Mouse (Mus musculus): ENCODE measurements around the gene Brd7. TPM values are rescaled to one million over a fixed set of nuclear protein-coding genes. Genes with fewer than 3 reads are reported as not detected.

Gene Brd7
- polyA plus RNA-seq, 1 experiment from 2014 or later = 87.3 TPM

GRCm38 (mm10) chr8:88349046-88349445, 12.9 kb downstream of the Brd7 start:
- no peaks in the 10 kb centered on the region for H3K4me1 ChIP-seq (ENCODE audit: insufficient read depth)
- no peak overlapping the region for H3K27ac ChIP-seq (ENCODE audit: low read depth)
- no peak overlapping the region for H3K9ac ChIP-seq
- H3K36me3 ChIP-seq (ENCODE audit: insufficient read depth) = peaks cover 90% of the 10 kb centered on the region
- H3K9me3 ChIP-seq (ENCODE audit: low read depth, low read length) = no peaks in the 10 kb centered on the region
- no peak overlapping the region for H3K4me2 ChIP-seq
- ATAC-seq (ENCODE audit: insufficient read depth) (no peak), DNase-seq (peak; percentile 40)
- TF ChIP-seq CTCF (IDR thresholded peaks at IDR 0.05; ENCODE audit: low read depth) = no peak
- no peak overlapping the region for H3K4me3 ChIP-seq (ENCODE audit: low read depth, low read length)
- no peaks in the 10 kb centered on the region for H3K27me3 ChIP-seq (ENCODE audit: insufficient read depth, low read length)
- 64% methylated on average over 2 of the region's 2 CpGs for WGBS

GRCm38 (mm10) chr8:88342026-88342425, 20.0 kb downstream of the Brd7 start:
- 88% methylated on average over 4 of the region's 4 CpGs for WGBS
- TF ChIP-seq CTCF (IDR thresholded peaks at IDR 0.05; ENCODE audit: low read depth) = no peak
- no peak for ATAC-seq (ENCODE audit: insufficient read depth)
- H3K27me3 ChIP-seq (ENCODE audit: insufficient read depth, low read length) = no peaks in the 10 kb centered on the region
- H3K4me2 ChIP-seq = no peak overlapping the region
- DNase-seq = no peak
- H3K4me3 ChIP-seq (ENCODE audit: low read depth, low read length) = no peak overlapping the region
- H3K9ac ChIP-seq = no peak overlapping the region
- no peaks in the 10 kb centered on the region for H3K9me3 ChIP-seq (ENCODE audit: low read depth, low read length)
- no peaks in the 10 kb centered on the region for H3K4me1 ChIP-seq (ENCODE audit: insufficient read depth)
- no peak overlapping the region for H3K27ac ChIP-seq (ENCODE audit: low read depth)
- H3K36me3 ChIP-seq (ENCODE audit: insufficient read depth) = peaks cover 95% of the 10 kb centered on the region

- no peak overlapping the region for H3K4me2 ChIP-seq
- no peak overlapping the region for H3K9ac ChIP-seq
- no peaks in the 10 kb centered on the region for H3K9me3 ChIP-seq (ENCODE audit: low read depth, low read length)
- no peak overlapping the region for H3K4me3 ChIP-seq (ENCODE audit: low read depth, low read length)
- DNase-seq (no peak), ATAC-seq (ENCODE audit: insufficient read depth) (no peak)
- TF ChIP-seq CTCF (IDR thresholded peaks at IDR 0.05; ENCODE audit: low read depth) = no peak
- no peaks in the 10 kb centered on the region for H3K27me3 ChIP-seq (ENCODE audit: insufficient read depth, low read length)
- no peaks in the 10 kb centered on the region for H3K4me1 ChIP-seq (ENCODE audit: insufficient read depth)
- WGBS = 80% methylated on average over 2 of the region's 2 CpGs
- no peak overlapping the region for H3K27ac ChIP-seq (ENCODE audit: low read depth)
- H3K36me3 ChIP-seq (ENCODE audit: insufficient read depth) = peaks cover 94% of the 10 kb centered on the region
Observed at GRCm38 (mm10) chr8:88339887-88340695, 21.9 kb downstream of the Brd7 start.

GRCm38 (mm10) chr8:88339221-88339620, 22.8 kb downstream of the Brd7 start:
- no peaks in the 10 kb centered on the region for H3K4me1 ChIP-seq (ENCODE audit: insufficient read depth)
- 35% methylated on average over 3 of the region's 3 CpGs for WGBS
- ATAC-seq (ENCODE audit: insufficient read depth) (no peak; the same call in 1 of the 2 replicates), DNase-seq (peak; percentile 70)
- no peak for TF ChIP-seq CTCF (IDR thresholded peaks at IDR 0.05; ENCODE audit: low read depth)
- H3K9me3 ChIP-seq (ENCODE audit: low read depth, low read length) = no peaks in the 10 kb centered on the region
- peak overlapping the region; percentile 8; the same call in 1 of the 2 replicates for H3K27ac ChIP-seq (ENCODE audit: low read depth)
- no peaks in the 10 kb centered on the region for H3K27me3 ChIP-seq (ENCODE audit: insufficient read depth, low read length)
- no peak overlapping the region for H3K4me2 ChIP-seq
- no peak overlapping the region for H3K9ac ChIP-seq
- H3K36me3 ChIP-seq (ENCODE audit: insufficient read depth) = peaks cover 93% of the 10 kb centered on the region
- H3K4me3 ChIP-seq (ENCODE audit: low read depth, low read length) = no peak overlapping the region

- DNase-seq (no peak), ATAC-seq (ENCODE audit: insufficient read depth) (no peak)
- peaks cover 91% of the 10 kb centered on the region for H3K36me3 ChIP-seq (ENCODE audit: insufficient read depth)
- H3K27me3 ChIP-seq (ENCODE audit: insufficient read depth, low read length) = no peaks in the 10 kb centered on the region
- no peaks in the 10 kb centered on the region for H3K9me3 ChIP-seq (ENCODE audit: low read depth, low read length)
- WGBS = 77% methylated on average over 3 of the region's 3 CpGs
- H3K4me1 ChIP-seq (ENCODE audit: insufficient read depth) = no peaks in the 10 kb centered on the region
- no peak overlapping the region for H3K27ac ChIP-seq (ENCODE audit: low read depth)
- H3K4me2 ChIP-seq = no peak overlapping the region
- H3K4me3 ChIP-seq (ENCODE audit: low read depth, low read length) = no peak overlapping the region
- no peak for TF ChIP-seq CTCF (IDR thresholded peaks at IDR 0.05; ENCODE audit: low read depth)
- H3K9ac ChIP-seq = no peak overlapping the region
Observed at GRCm38 (mm10) chr8:88334975-88335374, 27.0 kb downstream of the Brd7 start.

- H3K9me3 ChIP-seq (ENCODE audit: low read depth, low read length) = no peaks in the 10 kb centered on the region
- H3K4me2 ChIP-seq = no peak overlapping the region
- ATAC-seq (ENCODE audit: insufficient read depth) (no peak), DNase-seq (no peak)
- H3K36me3 ChIP-seq (ENCODE audit: insufficient read depth) = peaks cover 91% of the 10 kb centered on the region
- no peak overlapping the region for H3K9ac ChIP-seq
- 0 out of 2 replicates have a peak overlapping the region, but pooled peaks have one; percentile 36 for H3K27ac ChIP-seq (ENCODE audit: low read depth)
- H3K4me3 ChIP-seq (ENCODE audit: low read depth, low read length) = no peak overlapping the region
- no peaks in the 10 kb centered on the region for H3K4me1 ChIP-seq (ENCODE audit: insufficient read depth)
- H3K27me3 ChIP-seq (ENCODE audit: insufficient read depth, low read length) = no peaks in the 10 kb centered on the region
- 78% methylated on average over 2 of the region's 2 CpGs for WGBS
- TF ChIP-seq CTCF (IDR thresholded peaks at IDR 0.05; ENCODE audit: low read depth) = no peak
Observed at GRCm38 (mm10) chr8:88334384-88334783, 27.6 kb downstream of the Brd7 start.

GRCm38 (mm10) chr8:88330816-88331215, 31.2 kb downstream of the Brd7 start:
- peaks cover 3% of the 10 kb centered on the region for H3K4me1 ChIP-seq (ENCODE audit: insufficient read depth)
- no peak overlapping the region for H3K4me3 ChIP-seq (ENCODE audit: low read depth, low read length)
- H3K9ac ChIP-seq = no peak overlapping the region
- TF ChIP-seq CTCF (IDR thresholded peaks at IDR 0.05; ENCODE audit: low read depth) = no peak
- H3K27me3 ChIP-seq (ENCODE audit: insufficient read depth, low read length) = no peaks in the 10 kb centered on the region
- no peak for DNase-seq
- no peaks in the 10 kb centered on the region for H3K9me3 ChIP-seq (ENCODE audit: low read depth, low read length)
- no peak for ATAC-seq (ENCODE audit: insufficient read depth)
- no peak overlapping the region for H3K27ac ChIP-seq (ENCODE audit: low read depth)
- H3K4me2 ChIP-seq = no peak overlapping the region
- peaks cover 94% of the 10 kb centered on the region for H3K36me3 ChIP-seq (ENCODE audit: insufficient read depth)
- 91% methylated on average over 3 of the region's 3 CpGs for whole genome bisulfite sequencing

Data from lung, embryonic 14.5 days (tissue).